27 mouse cellular contexts compared by ENCODE assay signal in the genomic region with DNA sequence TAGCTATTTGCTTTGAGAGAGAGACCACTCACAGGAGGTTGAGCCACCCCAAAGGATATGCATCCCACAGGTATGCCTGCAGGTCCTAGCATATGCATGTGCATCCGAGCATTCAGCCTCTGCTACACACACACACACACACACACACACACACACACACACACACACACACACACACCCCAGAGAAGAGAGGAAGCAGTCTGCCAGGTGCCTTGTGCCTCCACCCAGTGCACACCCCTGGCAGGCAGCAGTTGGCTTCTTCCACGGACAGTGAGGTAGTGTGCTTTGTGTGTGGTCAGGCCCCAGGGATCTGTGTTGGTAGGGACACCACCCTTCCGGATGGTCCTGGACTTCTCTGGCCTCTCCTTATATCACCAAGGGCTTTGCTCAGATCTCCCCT. TPM values are rescaled to one million over a fixed set of nuclear protein-coding genes. Genes with fewer than 3 reads are reported as not detected.
DNase-seq lines count a peak whose midpoint lies in the region; ATAC-seq and TF ChIP-seq lines count a peak whose summit lies in the region.
"Had no signal": no experiment of that assay in that cellular context is flagged by ENCODE, and none has a peak within 500 bp of the region (broad histone marks: within the 10 kb centered on the region; RNA-seq: fewer than 3 reads in every experiment).

No protein-coding gene starts in this region.

- TF ChIP-seq CTCF in spleen, adult 2 months (IDR thresholded peaks at IDR 0.05; ENCODE audit: extremely low read depth, insufficient read depth, insufficient read length, insufficient replicate concordance): no peak
- no peak for TF ChIP-seq CTCF in cerebellum, adult 2 months (IDR thresholded peaks at IDR 0.05; ENCODE audit: borderline replicate concordance, insufficient read depth, low read depth, low read length)

- H3K27me3 ChIP-seq in heart, embryonic 12.5 days (replicated peaks): no peaks in the 10 kb centered on the region
- H3K27me3 ChIP-seq in spleen, adult 2 months (ENCODE audit: control insufficient read depth, insufficient read depth, low read length): no peaks in the 10 kb centered on the region
- 0 out of 2 replicates have a peak, but pooled peaks cover 2% of the 10 kb centered on the region for H3K27me3 ChIP-seq in cerebellum, adult 2 months (ENCODE audit: control insufficient read depth, insufficient read depth, low read length)
- H3K27me3 ChIP-seq: heart, embryonic 15.5 days had no signal

- ATAC-seq in heart, embryonic 12.5 days (ENCODE audit: insufficient number of reproducible peaks, low FRiP score): no peak
- no peak for ATAC-seq in megakaryocyte-erythroid progenitor cell, adult 5-6 weeks (replicated peaks; ENCODE audit: low FRiP score, low TSS enrichment, poor library complexity, severe bottlenecking)
- ATAC-seq: forebrain, embryonic 14.5 days; hindbrain, postnatal 0 days; midbrain, embryonic 15.5 days had no signal

- H3K4me2 ChIP-seq in heart, embryonic 12.5 days: no peak overlapping the region
- H3K4me2 ChIP-seq: embryonic facial prominence, embryonic 12.5 days; heart, embryonic 15.5 days; hindbrain, embryonic 12.5 days; limb, embryonic 13.5 days; liver, embryonic 11.5 days; lung, embryonic 15.5 days; midbrain, embryonic 15.5 days; neural tube, embryonic 12.5 days had no signal

- no peak overlapping the region for H3K9ac ChIP-seq in heart, embryonic 12.5 days
- H3K9ac ChIP-seq: embryonic facial prominence, embryonic 12.5 days; heart, embryonic 15.5 days; hindbrain, embryonic 12.5 days; limb, embryonic 13.5 days; lung, embryonic 15.5 days; midbrain, embryonic 15.5 days; neural tube, embryonic 12.5 days had no signal

- WGBS in heart, embryonic 12.5 days: 84% methylated on average over 3 of the region's 3 CpGs
- 48% methylated on average over 3 of the region's 3 CpGs for WGBS in spleen, adult 2 months
- WGBS in cerebellum, adult 2 months: 85% methylated on average over 3 of the region's 3 CpGs

- H3K36me3 ChIP-seq in heart, embryonic 12.5 days: peaks cover 17% of the 10 kb centered on the region
- H3K36me3 ChIP-seq in spleen, adult 2 months (ENCODE audit: control insufficient read depth, insufficient read depth, low read length): peaks cover 2% of the 10 kb centered on the region; the same call in 1 of the 2 replicates
- H3K36me3 ChIP-seq: embryonic facial prominence, embryonic 12.5 days; limb, embryonic 13.5 days; midbrain, embryonic 15.5 days had no signal

- no peaks in the 10 kb centered on the region for H3K9me3 ChIP-seq in heart, embryonic 12.5 days (replicated peaks)
- H3K9me3 ChIP-seq: embryonic facial prominence, embryonic 12.5 days; G1E; heart, embryonic 15.5 days; hindbrain, embryonic 12.5 days; limb, embryonic 13.5 days; lung, embryonic 15.5 days; megakaryocyte, embryonic 14.5 days; midbrain, embryonic 15.5 days; neural tube, embryonic 12.5 days had no signal

- peak; percentile 96 for DNase-seq in heart, adult 11 months
- peak in 1 of 2 experiments; percentile 43 for DNase-seq in spleen, adult 2 months (ENCODE audit: low read depth in 1 of 2, low spot score in 2 of 2)
- DNase-seq in spleen, adult 12 weeks (ENCODE audit: low spot score): no peak
- peak; percentile 59 to 61 for DNase-seq in B cell, adult 2 months
- peak; percentile 59 for DNase-seq in induced T-regulatory cell, adult 2 months (ENCODE audit: low read depth)
- no peak for DNase-seq in cerebellum, adult 2 months
- DNase-seq: adrenal gland, postnatal 10 days; cerebellum, adult 9-10 months; cerebellum, postnatal 36 days; kidney, adult 11 months; right cerebral cortex, adult 18-20 months had no signal

- no peak for TF ChIP-seq POLR2A in spleen, adult 2 months (IDR thresholded peaks at IDR 0.05; ENCODE audit: low read depth, low read length)
- no peak for TF ChIP-seq POLR2A in cerebellum, adult 2 months (IDR thresholded peaks at IDR 0.05; ENCODE audit: borderline replicate concordance, insufficient read depth, low read length)

- peaks cover 93% of the 10 kb centered on the region for H3K4me1 ChIP-seq in heart, embryonic 12.5 days (replicated peaks)
- H3K4me1 ChIP-seq in spleen, adult 2 months (ENCODE audit: control insufficient read depth, insufficient read depth, insufficient read length): peaks cover 47% of the 10 kb centered on the region; the same call in 1 of the 2 replicates
- H3K4me1 ChIP-seq in cerebellum, adult 2 months (ENCODE audit: control insufficient read depth, insufficient read depth, low read length): peaks cover 21% of the 10 kb centered on the region

- no peak overlapping the region for H3K27ac ChIP-seq in heart, embryonic 12.5 days (ENCODE audit: poor library complexity, severe bottlenecking)
- peak overlapping the region; percentile 41; the same call in 1 of the 2 replicates for H3K27ac ChIP-seq in spleen, adult 2 months (ENCODE audit: insufficient read depth, low read length)
- H3K27ac ChIP-seq in cerebellum, adult 2 months (ENCODE audit: insufficient read depth, low read length): no peak overlapping the region
- H3K27ac ChIP-seq: embryonic facial prominence, embryonic 12.5 days; heart, embryonic 15.5 days; hindbrain, embryonic 12.5 days; hindbrain, postnatal 0 days; layer of hippocampus, adult 2 months; limb, embryonic 13.5 days; lung, embryonic 15.5 days; midbrain, embryonic 15.5 days; neural tube, embryonic 12.5 days; stomach, postnatal 0 days had no signal

- H3K4me3 ChIP-seq in heart, embryonic 12.5 days: no peak overlapping the region
- H3K4me3 ChIP-seq in spleen, adult 2 months (ENCODE audit: extremely low read depth, insufficient read depth, insufficient read length): no peak overlapping the region
- H3K4me3 ChIP-seq in cerebellum, adult 2 months (replicated peaks; ENCODE audit: insufficient read depth, low read depth, low read length): no peak overlapping the region
- H3K4me3 ChIP-seq: embryonic facial prominence, embryonic 12.5 days; heart, embryonic 15.5 days; hindbrain, embryonic 12.5 days; layer of hippocampus, adult 2 months; limb, embryonic 13.5 days; lung, embryonic 15.5 days; megakaryocyte, embryonic 14.5 days; midbrain, embryonic 15.5 days; neural tube, embryonic 12.5 days had no signal

RNA-seq across cellular contexts. Expression of gene Crip1, which starts 3.8 kb away (rescaled TPM):
- polyA plus RNA-seq in heart, embryonic 12.5 days (2016; fragmentation: Nextera tagmentation; extraction: Ambion mirVana): 464 and 485 TPM in 2 replicates
- polyA plus RNA-seq in spleen, adult 2 months (2012; rRNA removed): 414 and 544 TPM in 2 replicates
- total RNA-seq in megakaryocyte-erythroid progenitor cell, adult 5-6 weeks (2014; fragmentation: Nextera tagmentation): 248 and 286 TPM in 2 replicates
- 191 and 258 TPM in 2 replicates for total RNA-seq in megakaryocyte-erythroid progenitor cell, adult 5-6 weeks (2017)
- 44.5 and 55.5 TPM in 2 replicates for polyA plus RNA-seq in cerebellum, adult 2 months (2012; rRNA removed)

RNA-seq across cellular contexts. Expression of gene Tedc1, which starts 6.3 kb away (rescaled TPM):
- 24.5 and 26.9 TPM in 2 replicates for polyA plus RNA-seq in heart, embryonic 12.5 days (2016; fragmentation: Nextera tagmentation; extraction: Ambion mirVana)
- polyA plus RNA-seq in spleen, adult 2 months (2012; rRNA removed): 16.8 and 23.2 TPM in 2 replicates
- 13.5 and 29.1 TPM in 2 replicates for total RNA-seq in megakaryocyte-erythroid progenitor cell, adult 5-6 weeks (2014; fragmentation: Nextera tagmentation)
- total RNA-seq in megakaryocyte-erythroid progenitor cell, adult 5-6 weeks (2017): 10.7 and 15.7 TPM in 2 replicates
- 1.1 and 1.6 TPM in 2 replicates for polyA plus RNA-seq in cerebellum, adult 2 months (2012; rRNA removed)

RNA-seq across cellular contexts. Expression of gene Crip2, which starts 9.9 kb away (rescaled TPM):
- 1,186 and 1,223 TPM in 2 replicates for polyA plus RNA-seq in heart, embryonic 12.5 days (2016; fragmentation: Nextera tagmentation; extraction: Ambion mirVana)
- polyA plus RNA-seq in spleen, adult 2 months (2012; rRNA removed): 137 and 141 TPM in 2 replicates
- total RNA-seq in megakaryocyte-erythroid progenitor cell, adult 5-6 weeks (2014; fragmentation: Nextera tagmentation): 26.1 and 45.9 TPM in 2 replicates
- 11.6 and 18.2 TPM in 2 replicates for total RNA-seq in megakaryocyte-erythroid progenitor cell, adult 5-6 weeks (2017)
- 66.2 and 67.0 TPM in 2 replicates for polyA plus RNA-seq in cerebellum, adult 2 months (2012; rRNA removed)

RNA-seq across cellular contexts. Expression of gene Tmem121, which starts 35.8 kb away (rescaled TPM):
- 2.0 and 2.1 TPM in 2 replicates for polyA plus RNA-seq in heart, embryonic 12.5 days (2016; fragmentation: Nextera tagmentation; extraction: Ambion mirVana)
- polyA plus RNA-seq in spleen, adult 2 months (2012; rRNA removed): 1.7 and 2.1 TPM in 2 replicates
- 0.22 and 0.74 TPM in 2 replicates for total RNA-seq in megakaryocyte-erythroid progenitor cell, adult 5-6 weeks (2014; fragmentation: Nextera tagmentation)
- not detected in 2 replicates for total RNA-seq in megakaryocyte-erythroid progenitor cell, adult 5-6 weeks (2017)
- 30.9 and 31.3 TPM in 2 replicates for polyA plus RNA-seq in cerebellum, adult 2 months (2012; rRNA removed)
- total RNA-seq: G1E had no signal
- polyA plus RNA-seq: G1E had no signal

RNA-seq across cellular contexts. Expression of gene Mta1, which starts 51.8 kb away (rescaled TPM):
- 11.3 and 11.4 TPM in 2 replicates for polyA plus RNA-seq in heart, embryonic 12.5 days (2016; fragmentation: Nextera tagmentation; extraction: Ambion mirVana)
- 55.6 and 77.7 TPM in 2 replicates for polyA plus RNA-seq in spleen, adult 2 months (2012; rRNA removed)
- 131 and 142 TPM in 2 replicates for total RNA-seq in megakaryocyte-erythroid progenitor cell, adult 5-6 weeks (2014; fragmentation: Nextera tagmentation)
- 30.7 and 54.1 TPM in 2 replicates for total RNA-seq in megakaryocyte-erythroid progenitor cell, adult 5-6 weeks (2017)
- 60.4 and 61.4 TPM in 2 replicates for polyA plus RNA-seq in cerebellum, adult 2 months (2012; rRNA removed)

Comparison
In these comparisons a context has a peak if more than half of its experiments do, and no peak if none do; other contexts are left out.
1. DNase-seq: peak in heart, adult 11 months (single experiment), B cell, adult 2 months (2 of 2) and induced T-regulatory cell, adult 2 months (single experiment); none in spleen, adult 12 weeks (single experiment) and cerebellum, adult 2 months (0 of 2).